Mouse (Mus musculus) CH12.LX (cell line): ENCODE data around the gene Noto.

Experiments
- CHD1 ChIP-seq: IDR thresholded peaks from 2 replicates; pipeline ENCODE4 v1.6.1; 2012; ENCODE audit warnings: low read depth, low read length, improper control_type of control experiment, inconsistent platforms
- CTCF ChIP-seq, 2 experiments: IDR thresholded peaks in 1 of 2; conservative IDR thresholded peaks in 1 of 2; 2 replicates each; pipeline ENCODE4 v1.5.1; 2011 to 2012; ENCODE audit warnings: low read depth in 2 of 2, low read length in 2 of 2, improper control_type of control experiment in 1 of 2, inconsistent platforms in 1 of 2, mild to moderate bottlenecking in 1 of 2, moderate library complexity in 1 of 2
- EP300 ChIP-seq: IDR thresholded peaks from 2 replicates; pipeline ENCODE4 v1.6.1; 2011; ENCODE audit warnings: low read length, improper control_type of control experiment
- POLR2A ChIP-seq: IDR thresholded peaks from 2 replicates; pipeline ENCODE4 v1.6.1; 2011; ENCODE audit warnings: low read depth, mild to moderate bottlenecking, improper control_type of control experiment, low read length

DNA sequence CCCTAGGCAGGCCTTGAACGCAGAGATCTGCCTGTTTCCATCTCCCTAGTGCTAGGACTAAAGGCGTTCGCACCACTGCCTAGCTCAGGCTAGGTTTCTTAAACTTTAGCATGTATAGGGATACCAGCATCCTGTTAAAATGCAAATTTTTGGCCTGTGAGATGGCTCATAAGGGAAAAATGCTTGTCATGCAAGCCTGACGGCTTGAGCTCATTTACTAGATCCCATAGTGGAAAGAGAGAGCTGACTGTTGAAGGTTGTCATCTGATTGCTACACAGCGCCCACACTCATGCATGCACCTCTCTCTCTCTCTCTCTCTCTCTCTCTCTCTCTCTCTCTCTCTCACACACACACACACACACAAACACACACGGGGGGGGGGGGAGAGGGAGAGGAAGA, 12.9 kb downstream of the Noto start:
- TF ChIP-seq CHD1 (no peak), CTCF (conservative IDR thresholded peaks at IDR 0.05 in 1 of 2, IDR thresholded peaks at IDR 0.05 in 1 of 2; ENCODE audit: low read depth in 2 of 2, low read length in 2 of 2) (no peak), EP300 (no peak), POLR2A (no peak)
